In the genomic region with DNA sequence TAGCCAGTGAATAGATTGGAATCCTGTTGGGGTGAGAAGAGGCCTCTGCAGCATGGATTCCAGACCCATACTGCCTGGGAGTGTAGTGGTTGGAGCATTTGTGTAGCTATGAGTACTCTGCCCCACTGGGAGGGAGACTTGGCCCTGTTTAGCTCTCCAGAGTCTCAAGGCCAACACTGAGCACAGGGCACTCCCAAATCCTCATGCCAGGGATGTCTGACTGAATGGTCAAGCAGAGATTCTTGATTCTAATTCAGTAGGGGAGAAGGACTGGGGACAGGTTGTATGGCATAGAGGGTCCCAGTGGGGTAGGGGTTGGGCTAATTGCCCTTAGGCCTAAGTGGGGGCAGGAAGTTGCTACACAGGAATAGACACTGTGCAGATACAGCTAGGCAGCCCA, we compare ENCODE assay signal across 12 mouse cellular contexts. TPM values are rescaled to one million over a fixed set of nuclear protein-coding genes. Genes with fewer than 3 reads are reported as not detected.
DNase-seq lines count a peak whose midpoint lies in the region; ATAC-seq lines count a peak whose summit lies in the region.
"Had no signal": no experiment of that assay in that cellular context is flagged by ENCODE, and none has a peak within 500 bp of the region (broad histone marks: within the 10 kb centered on the region; RNA-seq: fewer than 3 reads in every experiment).

No protein-coding gene starts in this region.

- no peak overlapping the region for H3K9ac ChIP-seq in hindbrain, embryonic 15.5 days
- H3K9ac ChIP-seq in hindbrain, embryonic 14.5 days: no peak overlapping the region
- no peak overlapping the region for H3K9ac ChIP-seq in embryonic facial prominence, embryonic 14.5 days (ENCODE audit: low read depth, low read length)
- H3K9ac ChIP-seq: hindbrain, embryonic 13.5 days; liver, postnatal 0 days had no signal

- H3K9me3 ChIP-seq in hindbrain, embryonic 15.5 days: no peaks in the 10 kb centered on the region
- no peaks in the 10 kb centered on the region for H3K9me3 ChIP-seq in hindbrain, embryonic 14.5 days (ENCODE audit: control insufficient read depth, low read length)
- no peaks in the 10 kb centered on the region for H3K9me3 ChIP-seq in embryonic facial prominence, embryonic 14.5 days (ENCODE audit: control insufficient read depth, low read length)
- H3K9me3 ChIP-seq: hindbrain, embryonic 13.5 days had no signal

- no peak overlapping the region for H3K4me3 ChIP-seq in hindbrain, embryonic 15.5 days
- H3K4me3 ChIP-seq in hindbrain, embryonic 14.5 days (replicated peaks; ENCODE audit: low read length): no peak overlapping the region
- no peak overlapping the region for H3K4me3 ChIP-seq in embryonic facial prominence, embryonic 14.5 days (ENCODE audit: low read depth, low read length)
- H3K4me3 ChIP-seq: hindbrain, embryonic 13.5 days had no signal

- H3K36me3 ChIP-seq in hindbrain, embryonic 15.5 days: no peaks in the 10 kb centered on the region
- no peaks in the 10 kb centered on the region for H3K36me3 ChIP-seq in hindbrain, embryonic 14.5 days (replicated peaks; ENCODE audit: control insufficient read depth, insufficient read depth)
- H3K36me3 ChIP-seq in embryonic facial prominence, embryonic 14.5 days (ENCODE audit: control insufficient read depth, insufficient read depth, low read length): no peaks in the 10 kb centered on the region
- H3K36me3 ChIP-seq: hindbrain, embryonic 13.5 days had no signal

- H3K27me3 ChIP-seq in hindbrain, embryonic 15.5 days: no peaks in the 10 kb centered on the region
- H3K27me3 ChIP-seq in hindbrain, embryonic 14.5 days (ENCODE audit: control insufficient read depth, insufficient read depth, low read length): no peaks in the 10 kb centered on the region
- no peaks in the 10 kb centered on the region for H3K27me3 ChIP-seq in embryonic facial prominence, embryonic 14.5 days (replicated peaks; ENCODE audit: control insufficient read depth, insufficient read depth, low read length)
- H3K27me3 ChIP-seq: hindbrain, embryonic 13.5 days had no signal

- peaks cover 9% of the 10 kb centered on the region; the same call in 1 of the 2 replicates for H3K4me1 ChIP-seq in hindbrain, embryonic 15.5 days (replicated peaks)
- H3K4me1 ChIP-seq in hindbrain, embryonic 14.5 days (replicated peaks; ENCODE audit: control insufficient read depth, insufficient read depth, low read length): no peaks in the 10 kb centered on the region
- H3K4me1 ChIP-seq in embryonic facial prominence, embryonic 14.5 days (ENCODE audit: control insufficient read depth, insufficient read depth, low read length): peaks cover 8% of the 10 kb centered on the region

- no peak overlapping the region for H3K4me2 ChIP-seq in hindbrain, embryonic 15.5 days
- no peak overlapping the region for H3K4me2 ChIP-seq in hindbrain, embryonic 14.5 days (replicated peaks)
- H3K4me2 ChIP-seq in embryonic facial prominence, embryonic 14.5 days (ENCODE audit: low read depth, low read length): no peak overlapping the region
- H3K4me2 ChIP-seq: hindbrain, embryonic 13.5 days had no signal

- ATAC-seq in hindbrain, embryonic 15.5 days (ENCODE audit: low FRiP score, low read depth): peak; percentile 4; the same call in 1 of the 2 replicates
- ATAC-seq in hindbrain, embryonic 14.5 days (ENCODE audit: low FRiP score): no peak
- peak; percentile 19; the same call in 1 of the 2 replicates for ATAC-seq in embryonic facial prominence, embryonic 14.5 days (ENCODE audit: low read depth)
- ATAC-seq: liver, postnatal 0 days had no signal

- H3K27ac ChIP-seq in hindbrain, embryonic 15.5 days (replicated peaks): peak overlapping the region; percentile 62; the same call in 1 of the 2 replicates
- H3K27ac ChIP-seq in hindbrain, embryonic 14.5 days: no peak overlapping the region
- H3K27ac ChIP-seq in embryonic facial prominence, embryonic 14.5 days (replicated peaks; ENCODE audit: low read depth, low read length): 0 out of 2 replicates have a peak overlapping the region, but pooled peaks have one; percentile 25
- H3K27ac ChIP-seq: hindbrain, embryonic 13.5 days had no signal

- peak; percentile 45 to 46 for DNase-seq in cerebellum, postnatal 10 days
- no peak for DNase-seq in cerebellum, postnatal 4 days (ENCODE audit: low spot score in 2 of 2)
- DNase-seq in hindbrain, embryonic 14.5 days (ENCODE audit: low spot score): no peak
- peak; percentile 33 for DNase-seq in 3T3-L1 (ENCODE audit: low read depth, low spot score)
- DNase-seq in embryonic facial prominence, embryonic 14.5 days (ENCODE audit: low spot score): no peak
- DNase-seq in urinary bladder, postnatal 14 days (ENCODE audit: low spot score): no peak
- DNase-seq in ovary, postnatal 36 days (ENCODE audit: low spot score): no peak
- DNase-seq: B cell, adult 2 months; kidney, postnatal 14 days; liver, postnatal 0 days had no signal

RNA-seq across cellular contexts. Expression of gene Fgfrl1, which starts 21.5 kb away (rescaled TPM):
- polyA plus RNA-seq in hindbrain, embryonic 15.5 days (2015; fragmentation: Nextera tagmentation; extraction: Ambion mirVana): 8.1 and 8.9 TPM in 2 replicates
- polyA plus RNA-seq in hindbrain, embryonic 14.5 days (2014; fragmentation: Nextera tagmentation; extraction: Ambion mirVana): 7.0 and 9.6 TPM in 2 replicates
- polyA plus RNA-seq in embryonic facial prominence, embryonic 14.5 days (2014; fragmentation: Nextera tagmentation; extraction: Ambion mirVana): 42.3 and 45.1 TPM in 2 replicates

RNA-seq across cellular contexts. Expression of gene Slc26a1, which starts 38.3 kb away (rescaled TPM):
- 3.0 and 4.1 TPM in 2 replicates for polyA plus RNA-seq in hindbrain, embryonic 15.5 days (2015; fragmentation: Nextera tagmentation; extraction: Ambion mirVana)
- 3.2 and 3.5 TPM in 2 replicates for polyA plus RNA-seq in hindbrain, embryonic 14.5 days (2014; fragmentation: Nextera tagmentation; extraction: Ambion mirVana)
- polyA plus RNA-seq in embryonic facial prominence, embryonic 14.5 days (2014; fragmentation: Nextera tagmentation; extraction: Ambion mirVana): 1.2 and 1.6 TPM in 2 replicates

RNA-seq across cellular contexts. Expression of gene Dgkq, which starts 44.2 kb away (rescaled TPM):
- 31.0 and 32.9 TPM in 2 replicates for polyA plus RNA-seq in hindbrain, embryonic 15.5 days (2015; fragmentation: Nextera tagmentation; extraction: Ambion mirVana)
- 25.3 and 28.4 TPM in 2 replicates for polyA plus RNA-seq in hindbrain, embryonic 14.5 days (2014; fragmentation: Nextera tagmentation; extraction: Ambion mirVana)
- polyA plus RNA-seq in embryonic facial prominence, embryonic 14.5 days (2014; fragmentation: Nextera tagmentation; extraction: Ambion mirVana): 9.6 and 9.8 TPM in 2 replicates

RNA-seq across cellular contexts. Expression of gene Idua, which starts 53.6 kb away (rescaled TPM):
- 11.0 and 11.8 TPM in 2 replicates for polyA plus RNA-seq in hindbrain, embryonic 15.5 days (2015; fragmentation: Nextera tagmentation; extraction: Ambion mirVana)
- polyA plus RNA-seq in hindbrain, embryonic 14.5 days (2014; fragmentation: Nextera tagmentation; extraction: Ambion mirVana): 9.8 and 11.3 TPM in 2 replicates
- polyA plus RNA-seq in embryonic facial prominence, embryonic 14.5 days (2014; fragmentation: Nextera tagmentation; extraction: Ambion mirVana): 13.6 and 14.5 TPM in 2 replicates

Comparison
In these comparisons a context has a peak if more than half of its experiments do, and no peak if none do; other contexts are left out.
1. DNase-seq: peak in cerebellum, postnatal 10 days (2 of 2) and 3T3-L1 (single experiment); none in cerebellum, postnatal 4 days (0 of 2), hindbrain, embryonic 14.5 days (single experiment), embryonic facial prominence, embryonic 14.5 days (single experiment), urinary bladder, postnatal 14 days (single experiment) and ovary, postnatal 36 days (single experiment).